Mouse (Mus musculus) limb, embryonic 10.5 days (tissue): Measurements from ENCODE around the gene Hist1h2ba. TPM values are rescaled to one million over a fixed set of nuclear protein-coding genes. Genes with fewer than 3 reads are reported as not detected.

ENCODE experiments used
- DNase-seq: peaks from one replicate; pipeline ENCODE4 v3.0.0-alpha.2; 2017; ENCODE audit warnings: low spot score
- H3K27ac ChIP-seq: fragments of 300-500 bp; sonication (generic); 2 replicates; pipeline ENCODE4 v1.5.1; 2016; ENCODE audit warnings: mild to moderate bottlenecking
- H3K27me3 ChIP-seq: fragments of 300-500 bp; sonication (generic); 2 replicates; pipeline ENCODE4 v1.6.1; 2016; ENCODE audit warnings: low read depth, mild to moderate bottlenecking; ENCODE audit not compliant: poor library complexity, severe bottlenecking
- H3K36me3 ChIP-seq: fragments of 300-500 bp; sonication (generic); 2 replicates; pipeline ENCODE4 v1.6.1; 2016; ENCODE audit warnings: mild to moderate bottlenecking, moderate library complexity
- H3K4me1 ChIP-seq: fragments of 300-500 bp; sonication (generic); 2 replicates; pipeline ENCODE4 v1.6.1; 2016
- H3K4me3 ChIP-seq: fragments of 300-500 bp; sonication (generic); 2 replicates; pipeline ENCODE4 v1.5.1; 2016; ENCODE audit warnings: mild to moderate bottlenecking, moderate library complexity
- H3K9me3 ChIP-seq: fragments of 300-500 bp; sonication (generic); replicated peaks from 2 replicates; pipeline ENCODE4 v1.6.1; 2016; ENCODE audit warnings: mild to moderate bottlenecking
- WGBS: fragments of 180-500 bp; shearing (Covaris S2); methylation state at CpG from one replicate; pipeline ENCODE4 v1.1.7; 2016; 5-methylcytosine and 5-hydroxymethylcytosine counted together
- microRNA-seq: library from miRNA; unstranded; fragments of <30 nt; microRNA quantifications from one replicate; pipeline ENCODE4, GENCODE M21; 2017
- polyA plus RNA-seq: library from polyadenylated mRNA; unstranded; fragments of >200 nt; fragmentation: Nextera tagmentation; extraction: Ambion mirVana; gene quantifications from 2 replicates; pipeline ENCODE4 v1.2.1, GENCODE M21; 2016

The Hist1h2ba gene
- polyA plus RNA-seq, 1 experiment from 2014 or later, result not detected

GRCm38 (mm10) chr13:23889011-23889605, 44.8 kb downstream of the Hist1h2ba start:
- H3K9me3 ChIP-seq, result no peaks in the 10 kb centered on the region
- no peak overlapping the region for H3K4me3 ChIP-seq
- H3K27me3 ChIP-seq, result no peaks in the 10 kb centered on the region
- no peaks in the 10 kb centered on the region for H3K36me3 ChIP-seq
- peaks cover 16% of the 10 kb centered on the region for H3K4me1 ChIP-seq
- H3K27ac ChIP-seq, result peak overlapping the region; percentile 56
- WGBS, result 65% methylated on average over 6 of the region's 6 CpGs
- peak; percentile 33 for DNase-seq

- no peak for DNase-seq
- Histone ChIP-seq H3K4me3 (no peak overlapping the region), H3K27ac (no peak overlapping the region), H3K4me1 (peaks cover 20% of the 10 kb centered on the region), H3K36me3 (no peaks in the 10 kb centered on the region), H3K27me3 (no peaks in the 10 kb centered on the region), H3K9me3 (no peaks in the 10 kb centered on the region)
- WGBS, result 86% methylated on average over 3 of the region's 3 CpGs
These were observed 46.8 kb downstream of the Hist1h2ba start for GRCm38 (mm10) chr13:23887026-23887725.

- 38% methylated on average over 2 of the region's 2 CpGs for WGBS
These were observed 48.4 kb downstream of the Hist1h2ba start for GRCm38 (mm10) chr13:23885540-23885939.

More at GRCm38 (mm10) chr13:23885540-23885939, 48.4 kb downstream of the Hist1h2ba start:
- Histone ChIP-seq H3K27me3 (no peaks in the 10 kb centered on the region), H3K36me3 (no peaks in the 10 kb centered on the region), H3K9me3 (no peaks in the 10 kb centered on the region), H3K27ac (no peak overlapping the region), H3K4me3 (no peak overlapping the region), H3K4me1 (peaks cover 19% of the 10 kb centered on the region)
- DNase-seq, result peak; percentile 38

Small RNA genes within 50 kb of the gene (microRNA-seq; reads per million reads assigned to microRNA genes)
- not detected for gene Gm44344

Other genes starting within 250 kb of the Hist1h2ba start
- 16.9 and 17.0 TPM in 2 replicates for gene Hist1h2bc, start 250.0 kb downstream of the Hist1h2ba start, polyA plus RNA-seq
- gene Hist1h1t, start 238.3 kb downstream of the Hist1h2ba start, polyA plus RNA-seq, result 0.26 TPM in 1 of 2 replicates, not detected in the other
- gene Hist1h4c, start 235.7 kb downstream of the Hist1h2ba start, polyA plus RNA-seq, result 6.4 and 6.5 TPM in 2 replicates
- gene Hfe, start 223.3 kb downstream of the Hist1h2ba start, polyA plus RNA-seq, result 1.6 and 2.0 TPM in 2 replicates
- 8.6 and 11.8 TPM in 2 replicates for gene Hist1h1c, start 195.3 kb downstream of the Hist1h2ba start, polyA plus RNA-seq
- 9.6 TPM in 2 replicates for gene Hist1h3c, start 188.6 kb downstream of the Hist1h2ba start, polyA plus RNA-seq
- gene Hist1h2bb, start 187.4 kb downstream of the Hist1h2ba start, polyA plus RNA-seq, result 3.5 and 3.7 TPM in 2 replicates
- 55.9 and 60.6 TPM in 2 replicates for gene Hist1h2ab, start 183.0 kb downstream of the Hist1h2ba start, polyA plus RNA-seq
- 6.3 and 9.7 TPM in 2 replicates for gene Hist1h3b, start 181.9 kb downstream of the Hist1h2ba start, polyA plus RNA-seq
- gene Hist1h4b, start 177.1 kb downstream of the Hist1h2ba start, polyA plus RNA-seq, result 4.4 and 5.9 TPM in 2 replicates
- 0.51 and 0.62 TPM in 2 replicates for gene Hist1h4a, start 172.9 kb downstream of the Hist1h2ba start, polyA plus RNA-seq
- gene Hist1h3a, start 171.8 kb downstream of the Hist1h2ba start, polyA plus RNA-seq, result 3.0 and 5.3 TPM in 2 replicates
- 2.1 and 4.0 TPM in 2 replicates for gene Hist1h1a, start 170.5 kb downstream of the Hist1h2ba start, polyA plus RNA-seq
- gene Trim38, start 164.2 kb downstream of the Hist1h2ba start, polyA plus RNA-seq, result not detected in 2 replicates
- gene Slc17a2, start 127.2 kb downstream of the Hist1h2ba start, polyA plus RNA-seq, result 0.04 TPM in 1 of 2 replicates, not detected in the other
- gene Slc17a3, start 94.7 kb downstream of the Hist1h2ba start, polyA plus RNA-seq, result not detected in 2 replicates
- gene Slc17a1, start 66.4 kb downstream of the Hist1h2ba start, polyA plus RNA-seq, result not detected in 2 replicates
- not detected in 2 replicates for gene Slc17a4, start 19.1 kb downstream of the Hist1h2ba start, polyA plus RNA-seq
- gene Hist1h2aa, start 306 bp upstream of the Hist1h2ba start, polyA plus RNA-seq, result not detected in 2 replicates
- gene Scgn, start 57.1 kb upstream of the Hist1h2ba start, polyA plus RNA-seq, result not detected in 2 replicates